Comparison of ENCODE assay signal across 29 mouse cellular contexts in the genomic region with DNA sequence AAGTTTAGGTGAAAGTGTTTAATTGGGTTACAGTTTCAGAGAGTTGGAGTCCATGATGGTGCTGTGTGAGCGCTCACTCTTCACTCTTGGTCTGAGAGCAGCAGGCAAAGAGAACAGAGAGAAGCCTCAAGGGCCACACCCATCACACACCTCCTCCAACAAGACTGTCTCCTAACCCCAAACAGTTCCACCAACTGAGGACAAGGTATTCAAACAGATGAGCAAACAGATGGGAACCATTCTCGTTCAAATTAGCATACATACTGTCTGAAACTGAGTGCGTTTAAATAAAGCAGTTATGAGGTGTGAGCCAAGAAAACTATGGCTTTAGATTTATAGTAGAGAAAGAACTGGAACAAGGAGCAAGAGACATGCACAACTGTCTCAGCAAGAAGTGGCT. TPM values are rescaled to one million over a fixed set of nuclear protein-coding genes. Genes with fewer than 3 reads are reported as not detected.
A peak's percentile ranks its signal among the peaks of the same experiment; 100 is the strongest.
DNase-seq lines count a peak whose midpoint lies in the region; ATAC-seq and TF ChIP-seq lines count a peak whose summit lies in the region.
"Had no signal": no experiment of that assay in that cellular context is flagged by ENCODE, and none has a peak within 500 bp of the region (broad histone marks: within the 10 kb centered on the region; RNA-seq: fewer than 3 reads in every experiment).

No protein-coding gene starts in this region.

- H3K27me3 ChIP-seq in forebrain, postnatal 0 days (ENCODE audit: insufficient read depth, low read length), result no peaks in the 10 kb centered on the region
- H3K27me3 ChIP-seq in forebrain, embryonic 10.5 days (ENCODE audit: poor library complexity, severe bottlenecking), result peaks cover 22% of the 10 kb centered on the region
- H3K27me3 ChIP-seq in MEL (ENCODE audit: control insufficient read depth in 1 of 2, insufficient read depth in 2 of 2, low read length in 2 of 2), result no peaks in the 10 kb centered on the region
- H3K27me3 ChIP-seq: embryonic facial prominence, embryonic 12.5 days; intestine, embryonic 15.5 days had no signal

- no peak for TF ChIP-seq EP300 in MEL (IDR thresholded peaks at IDR 0.05; ENCODE audit: low read depth in 1 of 2, low read length in 2 of 2)

- peak; percentile 39 for DNase-seq in forebrain, postnatal 0 days
- no peak for DNase-seq in forebrain, embryonic 10.5 days (ENCODE audit: extremely low spot score, low spot score)
- DNase-seq in left cerebral cortex, adult 9 months (ENCODE audit: low spot score in 2 of 2), result peak; percentile 50 to 60
- DNase-seq in left cerebral cortex, adult 2 months (ENCODE audit: extremely low spot score in 1 of 2, low spot score in 2 of 2), result no peak
- DNase-seq in MEL (ENCODE audit: low read depth, low spot score), result peak; percentile 34
- peak; percentile 42 for DNase-seq in brain, embryonic 14.5 days (ENCODE audit: low read depth)
- DNase-seq in adrenal gland, postnatal 4 days (ENCODE audit: low spot score in 2 of 2), result no peak
- DNase-seq: adrenal gland, adult 2 months; adrenal gland, postnatal 36 days; cerebellum, adult 11 months; cerebellum, adult 9-11 months; embryo, embryonic 11 days; gastrocnemius, adult 2 months; gastrocnemius, postnatal 36 days; heart, adult 18-20 months; heart, postnatal 36 days; kidney, adult 2 months; kidney, postnatal 36 days; layer of hippocampus, postnatal 36 days; lung, embryonic 14.5 days; lung, postnatal 14 days; midbrain, embryonic 14.5 days; thymus, postnatal 14 days had no signal

- H3K9ac ChIP-seq in forebrain, postnatal 0 days, result no peak overlapping the region
- no peak overlapping the region for H3K9ac ChIP-seq in MEL (ENCODE audit: control insufficient read depth, low read depth, low read length, poor library complexity, severe bottlenecking)
- H3K9ac ChIP-seq: embryonic facial prominence, embryonic 12.5 days; hindbrain, embryonic 12.5 days; intestine, embryonic 15.5 days; lung, embryonic 14.5 days had no signal

- no peak for TF ChIP-seq CTCF in forebrain, postnatal 0 days (IDR thresholded peaks at IDR 0.05; ENCODE audit: low read depth)
- TF ChIP-seq CTCF in left cerebral cortex, adult 2 months (IDR thresholded peaks at IDR 0.05), result no peak
- no peak for TF ChIP-seq CTCF in MEL (IDR thresholded peaks at IDR 0.05 in 2 of 3, conservative IDR thresholded peaks at IDR 0.05 in 1 of 3; ENCODE audit: control insufficient read depth in 1 of 3, insufficient read depth in 1 of 3, low read depth in 2 of 3, low read length in 3 of 3, poor library complexity in 1 of 3, severe bottlenecking in 1 of 3)
- TF ChIP-seq CTCF in brain, embryonic 14.5 days (IDR thresholded peaks at IDR 0.05; ENCODE audit: borderline replicate concordance, extremely low read depth, insufficient read depth, insufficient read length), result no peak

- WGBS in forebrain, postnatal 0 days, result 71% methylated on average over 3 of the region's 3 CpGs
- 93% methylated on average over 3 of the region's 3 CpGs for WGBS in forebrain, embryonic 10.5 days

- ATAC-seq in forebrain, postnatal 0 days, result no peak
- ATAC-seq: activated CD4-positive, CD25-positive, alpha-beta regulatory T cell, adult 4 months; hindbrain, postnatal 0 days; intestine, embryonic 15.5 days had no signal

- H3K79me2 ChIP-seq in MEL (ENCODE audit: control insufficient read depth, insufficient read depth, low read length, poor library complexity), result no peaks in the 10 kb centered on the region

- H3K9me3 ChIP-seq in forebrain, postnatal 0 days (ENCODE audit: low read length), result no peaks in the 10 kb centered on the region
- no peaks in the 10 kb centered on the region for H3K9me3 ChIP-seq in forebrain, embryonic 10.5 days
- no peaks in the 10 kb centered on the region for H3K9me3 ChIP-seq in MEL (replicated peaks; ENCODE audit: insufficient read depth, low read length)
- H3K9me3 ChIP-seq: embryonic facial prominence, embryonic 12.5 days; hindbrain, embryonic 12.5 days; intestine, embryonic 15.5 days had no signal

- no peak overlapping the region for H3K4me3 ChIP-seq in forebrain, postnatal 0 days (ENCODE audit: low read depth, low read length)
- H3K4me3 ChIP-seq in forebrain, embryonic 10.5 days, result no peak overlapping the region
- H3K4me3 ChIP-seq in left cerebral cortex, adult 2 months, result no peak overlapping the region
- no peak overlapping the region for H3K4me3 ChIP-seq in MEL (ENCODE audit: control insufficient read depth in 1 of 2, insufficient read depth in 1 of 2, low read depth in 2 of 2, low read length in 2 of 2)
- H3K4me3 ChIP-seq: embryonic facial prominence, embryonic 12.5 days; gastrocnemius, adult 2 months; hindbrain, embryonic 12.5 days; intestine, embryonic 15.5 days had no signal

- no peak overlapping the region for H3K27ac ChIP-seq in forebrain, postnatal 0 days (ENCODE audit: low read depth, low read length)
- H3K27ac ChIP-seq in forebrain, embryonic 10.5 days, result no peak overlapping the region
- H3K27ac ChIP-seq in left cerebral cortex, adult 2 months, result no peak overlapping the region
- 0 out of 2 replicates have a peak overlapping the region, but pooled peaks have one; percentile 5 for H3K27ac ChIP-seq in MEL (ENCODE audit: control insufficient read depth, low read depth, low read length)
- H3K27ac ChIP-seq: embryonic facial prominence, embryonic 12.5 days; gastrocnemius, adult 2 months; hindbrain, postnatal 0 days; intestine, embryonic 15.5 days had no signal

- H3K36me3 ChIP-seq in forebrain, postnatal 0 days (ENCODE audit: insufficient read depth), result peaks cover 17% of the 10 kb centered on the region; the same call in 1 of the 2 replicates
- peaks cover 27% of the 10 kb centered on the region for H3K36me3 ChIP-seq in forebrain, embryonic 10.5 days (replicated peaks)
- peaks cover 0 to 53% of the 10 kb centered on the region in 2 experiments; a peak in 2 of 4 replicates for H3K36me3 ChIP-seq in MEL (ENCODE audit: control insufficient read depth in 1 of 2, insufficient read depth in 2 of 2, low read length in 2 of 2)
- H3K36me3 ChIP-seq: intestine, embryonic 15.5 days had no signal

- no peak for TF ChIP-seq POLR2A in MEL (IDR thresholded peaks at IDR 0.05; ENCODE audit: control insufficient read depth in 1 of 2, insufficient read depth in 1 of 2, low read depth in 1 of 2, low read length in 2 of 2, poor library complexity in 1 of 2)
- no peak for TF ChIP-seq POLR2A in brain, embryonic 14.5 days (IDR thresholded peaks at IDR 0.05; ENCODE audit: borderline replicate concordance, extremely low read depth, insufficient read depth, insufficient read length, poor library complexity, severe bottlenecking)

- intact Hi-C loops in left cerebral cortex, adult 2 months (cut with DNase I), result loop anchor here (10.0 kb wide), 1 partner anchor 428 kb away; no protein-coding TSS in a partner anchor

- no peak overlapping the region for H3K4me2 ChIP-seq in forebrain, postnatal 0 days (ENCODE audit: low read depth)
- H3K4me2 ChIP-seq: embryonic facial prominence, embryonic 12.5 days; heart, embryonic 11.5 days; hindbrain, embryonic 12.5 days; intestine, embryonic 15.5 days; lung, embryonic 14.5 days had no signal

- TF ChIP-seq RAD21 in MEL (IDR thresholded peaks at IDR 0.05; ENCODE audit: low read depth, low read length), result no peak

- H3K4me1 ChIP-seq in forebrain, postnatal 0 days (ENCODE audit: insufficient read depth), result peaks cover 18% of the 10 kb centered on the region
- peaks cover 18% of the 10 kb centered on the region for H3K4me1 ChIP-seq in forebrain, embryonic 10.5 days
- H3K4me1 ChIP-seq in MEL (ENCODE audit: control insufficient read depth in 1 of 2, insufficient read depth in 2 of 2, low read length in 2 of 2), result peaks cover 26 to 62% of the 10 kb centered on the region in 2 experiments
- H3K4me1 ChIP-seq: embryonic facial prominence, embryonic 12.5 days; intestine, embryonic 15.5 days had no signal

RNA-seq across cellular contexts. Expression of a gene that starts 13.3 kb away (rescaled TPM):
- total RNA-seq in forebrain, postnatal 0 days (2014; rRNA removed), result 33.2 and 39.9 TPM in 2 replicates
- 63.9 and 74.8 TPM in 2 replicates for polyA plus RNA-seq in forebrain, postnatal 0 days (2015; fragmentation: Nextera tagmentation; extraction: Ambion mirVana)
- 85.9 and 86.2 TPM in 2 replicates for polyA plus RNA-seq in forebrain, embryonic 10.5 days (2016; fragmentation: Nextera tagmentation; extraction: Ambion mirVana)
- 10 to 100 TPM; 30.2 to 37.1 TPM for total RNA-seq in left cerebral cortex, adult 2 months (2021)
- 67.2 and 69.8 TPM in 2 replicates for total RNA-seq in MEL (2012; rRNA removed)
- 10 to 100 TPM in 1 of 2 experiments, not detected in 1; 70.8 TPM for polyA plus RNA-seq in MEL (2012; ENCODE audit: insufficient read depth in 1 of 2, insufficient read length in 2 of 2, low read depth in 1 of 2, low replicate concordance in 2 of 2, missing spikeins in 1 of 2)
- 24.8 and 27.6 TPM in 2 replicates for polyA plus RNA-seq in brain, embryonic 14.5 days (2012; rRNA removed)
- 10 to 100 TPM; 42.5 to 47.0 TPM for total RNA-seq in adrenal gland, postnatal 4 days (2021)

RNA-seq across cellular contexts. Expression of a gene that starts 13.7 kb away (rescaled TPM):
- 44.7 and 51.6 TPM in 2 replicates for total RNA-seq in forebrain, postnatal 0 days (2014; rRNA removed)
- polyA plus RNA-seq in forebrain, postnatal 0 days (2015; fragmentation: Nextera tagmentation; extraction: Ambion mirVana), result 70.4 and 77.5 TPM in 2 replicates
- 87.0 and 90.5 TPM in 2 replicates for polyA plus RNA-seq in forebrain, embryonic 10.5 days (2016; fragmentation: Nextera tagmentation; extraction: Ambion mirVana)
- total RNA-seq in left cerebral cortex, adult 2 months (2021), result 10 to 100 TPM; 34.6 to 42.3 TPM
- 88.8 and 106 TPM in 2 replicates for total RNA-seq in MEL (2012; rRNA removed)
- polyA plus RNA-seq in MEL (2012; ENCODE audit: insufficient read depth in 1 of 2, insufficient read length in 2 of 2, low read depth in 1 of 2, low replicate concordance in 2 of 2, missing spikeins in 1 of 2), result 100 to 1,000 TPM in 1 of 2 experiments, not detected in 1; 116 TPM
- 75.8 and 97.2 TPM in 2 replicates for polyA plus RNA-seq in brain, embryonic 14.5 days (2012; rRNA removed)
- 10 to 100 TPM; 83.5 to 88.1 TPM for total RNA-seq in adrenal gland, postnatal 4 days (2021)

RNA-seq across cellular contexts. Expression of a gene that starts 50.4 kb away (rescaled TPM):
- 9.8 and 11.9 TPM in 2 replicates for total RNA-seq in forebrain, postnatal 0 days (2014; rRNA removed)
- polyA plus RNA-seq in forebrain, postnatal 0 days (2015; fragmentation: Nextera tagmentation; extraction: Ambion mirVana), result 6.2 and 7.0 TPM in 2 replicates
- polyA plus RNA-seq in forebrain, embryonic 10.5 days (2016; fragmentation: Nextera tagmentation; extraction: Ambion mirVana), result 23.4 and 24.2 TPM in 2 replicates
- total RNA-seq in left cerebral cortex, adult 2 months (2021), result 1 to 10 TPM; 6.1 TPM
- 14.3 and 15.8 TPM in 2 replicates for total RNA-seq in MEL (2012; rRNA removed)
- polyA plus RNA-seq in MEL (2012; ENCODE audit: insufficient read depth in 1 of 2, insufficient read length in 2 of 2, low read depth in 1 of 2, low replicate concordance in 2 of 2, missing spikeins in 1 of 2), result 10 to 100 TPM in 1 of 2 experiments, not detected in 1; 16.8 TPM
- polyA plus RNA-seq in brain, embryonic 14.5 days (2012; rRNA removed), result 16.1 and 22.9 TPM in 2 replicates
- 10 to 100 TPM; 13.2 to 14.0 TPM for total RNA-seq in adrenal gland, postnatal 4 days (2021)

RNA-seq across cellular contexts. Expression of a gene that starts 58.8 kb away (rescaled TPM):
- 72.7 and 90.1 TPM in 2 replicates for total RNA-seq in forebrain, postnatal 0 days (2014; rRNA removed)
- 16.3 and 28.5 TPM in 2 replicates for polyA plus RNA-seq in forebrain, postnatal 0 days (2015; fragmentation: Nextera tagmentation; extraction: Ambion mirVana)
- polyA plus RNA-seq in forebrain, embryonic 10.5 days (2016; fragmentation: Nextera tagmentation; extraction: Ambion mirVana), result 2.3 and 3.8 TPM in 2 replicates
- 100 to 1,000 TPM; 173 to 179 TPM for total RNA-seq in left cerebral cortex, adult 2 months (2021)
- 0.04 TPM in 1 of 2 replicates, not detected in the other for total RNA-seq in MEL (2012; rRNA removed)
- not detected for polyA plus RNA-seq in MEL (2012; ENCODE audit: insufficient read depth in 1 of 2, insufficient read length in 2 of 2, low read depth in 1 of 2, low replicate concordance in 2 of 2, missing spikeins in 1 of 2)
- 49.7 and 56.0 TPM in 2 replicates for polyA plus RNA-seq in brain, embryonic 14.5 days (2012; rRNA removed)
- total RNA-seq in adrenal gland, postnatal 4 days (2021), result 10 to 100 TPM; 16.9 to 20.4 TPM

Comparison
In these comparisons a context has a peak if more than half of its experiments do, and no peak if none do; other contexts are left out.
1. DNase-seq: peak in forebrain, postnatal 0 days (single experiment), left cerebral cortex, adult 9 months (2 of 2), MEL (single experiment) and brain, embryonic 14.5 days (single experiment); none in forebrain, embryonic 10.5 days (single experiment), left cerebral cortex, adult 2 months (0 of 2) and adrenal gland, postnatal 4 days (0 of 2).